Mouse (Mus musculus) retina, postnatal 1 day (tissue): Measurements from ENCODE around the gene Ccer1.
"Not testable (repeated sequence)": the region's sequence is repeated elsewhere in the genome, so short reads cannot be mapped to it uniquely, and the experiment has no call there.

Experiments used
- DNase-seq: peaks from one replicate; pipeline ENCODE4 v3.0.0-alpha.2; 2012

Ccer1 gene

DNA sequence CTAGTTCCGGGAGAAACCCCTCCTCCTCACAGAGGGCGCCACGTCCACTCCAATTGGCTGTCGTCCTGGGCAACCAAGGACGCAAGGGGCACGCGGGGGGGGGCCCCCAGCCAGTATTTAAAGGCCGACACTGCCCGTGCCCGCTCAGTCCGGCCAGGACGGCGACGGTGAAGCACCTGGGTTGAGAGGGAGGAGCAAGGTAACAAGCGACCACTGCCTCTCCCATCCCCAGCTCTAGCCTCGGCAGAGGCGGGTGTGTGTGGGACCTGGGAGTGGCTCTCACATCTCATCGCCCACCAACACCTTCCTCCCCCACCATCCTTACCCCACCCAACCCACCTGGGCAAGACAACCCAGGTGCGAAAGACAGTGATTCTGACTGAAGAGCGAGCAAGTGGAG, at the start of gene Ccer1:
Gene Ccer1, plus strand, starts transcription at position 147 of the 400 bp plus-strand sequence.
- DNase-seq: no peak

GRCm38 (mm10) chr10:97643768-97644167, 49.1 kb upstream of the Ccer1 start, which contains the start of gene Epyc:
Gene Epyc, plus strand, starts transcription at chr10:97644068.
- no peak for DNase-seq

DNA sequence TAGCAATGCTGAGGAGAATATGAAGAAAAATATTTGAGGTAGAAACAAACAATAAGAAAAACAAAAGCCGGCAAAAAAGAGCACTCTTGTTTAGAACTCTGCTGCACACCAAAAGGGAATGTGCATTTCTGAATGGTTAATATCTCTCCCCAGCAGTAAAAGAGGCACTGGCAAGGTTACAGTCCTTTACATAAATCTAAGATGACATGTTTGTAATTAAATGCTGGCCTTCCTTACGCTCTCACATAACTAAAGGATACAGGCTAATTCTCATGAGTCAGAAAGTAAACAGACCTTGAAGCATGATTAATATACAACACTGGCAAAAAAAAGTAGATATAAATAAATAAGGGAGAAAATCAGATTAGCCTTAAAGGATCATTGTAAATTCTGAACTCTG, 42.5 kb upstream of the Ccer1 start:
- DNase-seq: no peak

DNA sequence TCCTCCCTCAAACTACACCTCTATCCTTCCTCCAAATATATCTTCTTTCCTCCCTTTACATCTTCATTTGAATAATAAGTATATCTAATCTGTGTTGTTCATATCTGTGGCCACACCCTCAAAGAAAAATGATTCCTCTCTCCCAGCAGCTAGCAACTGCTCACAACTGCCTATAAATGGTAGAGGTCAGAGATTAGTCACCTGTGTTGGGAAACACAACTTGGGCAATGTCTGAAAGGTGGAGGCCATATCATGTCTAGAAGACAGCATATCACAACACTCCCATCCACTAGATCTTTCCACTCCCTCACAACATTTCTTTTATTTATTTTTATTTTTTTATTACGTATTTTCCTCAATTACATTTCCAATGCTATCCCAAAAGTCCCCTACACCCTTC, 33.4 kb upstream of the Ccer1 start:
- DNase-seq: no peak

GRCm38 (mm10) chr10:97668656-97669055, 24.2 kb upstream of the Ccer1 start:
- DNase-seq: no peak

- DNase-seq: no peak
Measured at GRCm38 (mm10) chr10:97670202-97670601, 22.7 kb upstream of the Ccer1 start.

DNA sequence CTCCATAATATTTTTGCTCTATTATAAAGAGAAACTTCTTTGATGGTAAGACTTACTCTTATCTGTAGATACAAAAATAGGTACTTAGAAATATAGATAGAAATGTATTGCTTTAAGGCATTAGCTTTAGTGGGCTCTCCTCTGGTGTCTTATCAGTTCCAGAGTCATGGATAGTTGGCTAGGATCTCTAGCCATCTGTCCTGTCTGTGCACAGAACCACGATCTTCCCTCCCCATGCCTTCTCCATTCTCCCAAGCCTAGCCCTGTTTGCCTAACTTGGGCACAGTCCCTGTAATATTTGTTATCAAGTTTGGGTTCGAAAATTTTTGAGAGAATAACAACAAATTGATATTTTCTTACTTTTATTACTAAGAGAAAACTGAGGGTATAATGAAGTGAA, 19.6 kb upstream of the Ccer1 start:
- DNase-seq: no peak

- DNase-seq: no peak
Measured at GRCm38 (mm10) chr10:97682981-97683380, 9.9 kb upstream of the Ccer1 start.

- no peak for DNase-seq
Measured at GRCm38 (mm10) chr10:97687198-97687597, 5.7 kb upstream of the Ccer1 start.

DNA sequence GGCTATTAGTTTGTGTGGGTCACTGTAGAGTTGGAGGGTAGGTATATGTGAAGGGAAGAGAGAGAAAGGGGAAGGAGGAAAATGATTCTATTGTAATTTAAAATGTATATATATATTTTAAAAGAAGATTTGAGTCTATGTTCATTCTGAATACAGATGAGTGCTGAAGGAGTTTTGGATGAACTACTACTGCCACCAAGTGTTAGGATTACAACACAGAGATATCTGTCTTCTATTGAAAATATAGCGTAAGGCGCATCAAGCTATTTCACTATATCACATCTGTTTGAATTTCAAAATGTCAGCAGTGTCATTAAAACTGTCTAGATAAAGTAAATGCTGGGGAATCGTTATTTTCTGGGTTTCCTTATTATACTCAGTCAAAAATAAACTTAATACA, 3.4 kb upstream of the Ccer1 start:
- DNase-seq: no peak

GRCm38 (mm10) chr10:97693398-97694135, 708 bp downstream of the Ccer1 start:
- no peak for DNase-seq

- DNase-seq: no peak
Measured at GRCm38 (mm10) chr10:97702321-97702720, 9.5 kb downstream of the Ccer1 start.

- DNase-seq: peak; percentile 65
Measured at GRCm38 (mm10) chr10:97704562-97704961, 11.7 kb downstream of the Ccer1 start.

DNA sequence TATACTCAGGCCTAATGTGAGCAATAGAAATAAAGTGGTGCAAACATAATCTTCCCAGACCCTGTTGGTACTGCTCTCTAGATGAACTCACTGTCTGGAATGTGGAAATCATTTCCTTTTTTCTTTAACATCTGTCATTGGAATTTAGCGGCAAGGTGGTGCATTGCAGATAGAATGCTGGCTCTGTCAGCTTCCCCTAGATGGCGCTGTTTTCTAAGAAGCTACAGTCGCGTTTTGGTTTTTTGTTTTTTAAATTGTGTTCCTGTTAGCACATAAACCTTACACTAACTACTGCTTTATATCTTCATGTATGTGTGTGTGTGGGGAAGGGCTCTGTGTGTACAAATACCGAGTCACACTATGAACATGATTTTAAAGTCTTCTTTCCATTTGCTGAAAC, 19.8 kb downstream of the Ccer1 start:
- DNase-seq: peak; percentile 74

- DNase-seq: no peak
Measured at GRCm38 (mm10) chr10:97714584-97714983, 21.7 kb downstream of the Ccer1 start.

DNA sequence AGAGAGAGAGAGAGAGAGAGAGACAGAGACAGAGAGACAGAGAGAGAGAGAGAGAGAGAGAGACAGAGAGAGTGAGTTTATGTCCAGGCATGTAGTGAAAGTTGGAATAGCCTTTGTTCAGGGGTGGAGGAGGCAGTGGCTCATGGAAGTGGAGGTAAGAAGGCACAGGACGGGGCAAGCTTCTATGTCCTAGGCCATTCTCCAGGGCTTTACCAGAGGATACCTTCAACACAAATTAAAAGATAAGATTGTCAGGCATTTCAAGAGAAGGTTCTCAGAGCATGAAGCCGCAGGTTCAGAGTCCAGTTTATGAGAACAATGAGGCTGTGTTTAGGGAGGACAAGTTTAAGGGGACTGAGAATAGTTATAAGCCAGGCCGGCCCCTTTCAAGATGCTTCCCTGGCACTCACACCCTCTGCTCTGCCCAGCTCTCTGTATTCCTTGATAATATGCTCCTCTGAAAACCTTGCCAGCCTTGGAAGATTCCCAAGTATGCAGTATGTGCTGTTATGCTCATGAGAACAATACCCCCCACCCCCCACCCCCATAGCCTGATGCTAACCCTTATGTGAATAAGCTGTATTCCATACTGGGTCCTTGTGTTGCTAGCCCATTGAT, 22.5 kb downstream of the Ccer1 start:
- no peak for DNase-seq

DNA sequence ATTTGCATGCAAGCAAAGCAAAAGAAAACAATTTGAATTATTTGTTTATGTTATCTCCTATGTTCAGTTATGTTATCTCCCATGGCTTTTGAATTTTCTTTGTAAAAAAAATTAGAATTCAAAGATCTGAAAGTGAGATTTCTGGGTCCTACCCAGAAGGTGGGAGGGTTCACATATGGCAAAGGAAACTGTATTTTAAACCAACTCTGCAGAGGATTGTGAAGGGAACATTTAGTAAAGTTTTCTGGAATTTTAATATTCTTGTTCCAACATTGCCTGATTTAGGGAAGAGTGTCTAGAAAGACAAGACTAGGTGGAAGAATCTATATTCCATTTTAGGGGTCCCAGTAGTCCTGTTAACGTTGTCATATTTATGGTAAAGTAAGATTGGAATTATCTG, 24.4 kb downstream of the Ccer1 start:
- DNase-seq: no peak

DNA sequence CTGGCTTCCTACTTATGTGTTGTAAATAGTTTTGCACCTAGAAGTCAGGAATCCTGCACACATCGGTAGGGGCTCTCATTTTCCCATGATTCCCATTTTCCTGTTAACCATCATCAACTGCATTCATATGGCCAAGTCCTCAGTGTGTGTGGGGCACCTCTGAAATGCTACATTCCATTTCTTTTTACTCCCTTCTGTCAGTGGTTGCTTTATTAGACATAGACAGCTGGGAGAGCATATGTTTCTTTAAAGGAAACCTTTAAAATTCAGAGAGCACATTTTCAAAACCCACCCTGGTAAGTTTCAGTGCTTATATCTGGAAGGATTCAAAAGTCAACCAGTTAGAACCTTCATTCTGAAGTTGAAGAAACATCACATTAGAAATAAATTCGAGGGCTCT, 25.2 kb downstream of the Ccer1 start:
- DNase-seq: no peak

DNA sequence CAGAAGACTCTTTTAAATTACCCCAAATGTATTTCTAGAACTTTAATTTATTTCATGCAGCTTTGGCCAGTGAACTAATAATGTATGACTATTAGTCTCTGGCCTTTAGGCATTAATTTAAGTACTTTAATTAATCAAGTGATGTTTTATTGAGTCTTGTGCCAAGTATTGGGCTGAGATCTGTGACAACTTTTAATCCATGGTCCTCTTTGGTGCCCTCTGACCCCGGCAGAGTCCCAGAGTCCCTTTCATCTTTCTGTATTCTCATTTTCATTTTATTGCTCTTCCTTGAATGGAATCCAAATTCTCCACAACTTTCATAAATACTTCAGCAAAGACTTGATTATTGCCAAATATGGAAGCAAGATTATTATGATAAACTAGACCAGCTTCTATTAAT, 27.8 kb downstream of the Ccer1 start:
- DNase-seq: no peak

GRCm38 (mm10) chr10:97722709-97723108, 29.9 kb downstream of the Ccer1 start:
- no peak for DNase-seq

DNA sequence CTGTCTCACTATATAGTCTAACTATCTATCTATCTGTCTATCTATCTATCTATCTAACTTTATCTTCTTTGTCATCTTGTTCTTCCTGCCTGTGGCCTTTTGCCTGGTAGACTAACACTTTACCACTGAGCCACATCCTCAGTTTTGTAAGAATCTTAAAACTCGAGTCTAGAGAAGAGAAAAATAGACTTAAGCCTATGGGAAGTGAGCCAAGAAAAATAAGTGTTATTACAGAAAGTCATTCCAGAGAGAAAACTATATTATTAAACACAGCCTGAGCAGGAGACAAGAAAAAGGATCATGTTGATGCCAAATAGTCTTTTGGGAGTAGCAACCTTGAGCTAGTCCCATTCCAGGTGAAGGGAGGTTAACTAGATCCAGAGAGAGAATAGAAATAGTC, 33.1 kb downstream of the Ccer1 start:
- DNase-seq: no peak

- not testable (repeated sequence) for DNase-seq
Measured at GRCm38 (mm10) chr10:97726655-97727054, 33.8 kb downstream of the Ccer1 start, which contains the start of gene C030005K15Rik. Gene C030005K15Rik, minus strand, starts transcription at chr10:97726755.
